Mouse (Mus musculus) adrenal gland, postnatal 36 days (tissue): ENCODE data around the gene Gm7980. TPM values are rescaled to one million over a fixed set of nuclear protein-coding genes. Genes with fewer than 3 reads are reported as not detected.
"Not testable (repeated sequence)": the region's sequence is repeated elsewhere in the genome, so short reads cannot be mapped to it uniquely, and the experiment has no call there.

Experiments
- DNase-seq, 2 experiments: peaks; one replicate each; pipeline ENCODE4 v3.0.0; 2021; ENCODE audit warnings: mixed read lengths in 1 of 2
- long read RNA-seq, 2 experiments: library from polyadenylated mRNA; stranded (forward); transcript quantifications; one replicate each; pipeline ENCODE4 v2.0.0; 2021; ENCODE audit warnings: borderline sequencing depth in 2 of 2
- total RNA-seq, 2 experiments: library from RNA; stranded (reverse); gene quantifications; 2 replicates each; pipeline ENCODE4 v1.2.3; 2021

Gene Gm7980
- not detected for total RNA-seq
- long read RNA-seq, experiment 1: 0 reads
- long read RNA-seq, experiment 2: 0 reads

DNA sequence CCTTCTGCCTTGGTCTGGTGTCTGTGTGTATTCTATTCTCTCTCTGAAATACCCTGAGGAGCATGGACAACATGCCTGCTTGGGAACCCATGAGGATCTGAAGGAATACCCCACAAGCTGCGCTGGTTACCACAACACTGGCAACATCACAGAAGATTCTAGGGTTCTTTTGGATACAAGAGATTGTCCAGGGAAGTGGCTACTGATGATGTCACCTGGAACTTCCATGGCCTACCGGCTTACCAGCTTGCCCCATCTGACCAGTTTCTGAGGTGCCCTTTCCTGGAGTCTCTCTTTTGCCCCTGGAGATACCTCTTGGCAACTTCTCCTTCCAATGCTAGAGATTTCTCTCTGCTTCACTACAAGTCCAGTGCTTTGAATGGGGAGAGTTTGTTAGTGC lies at the start of gene Gm7980:
Gene Gm7980, minus strand, starts transcription at position 101 of the 400 bp plus-strand sequence.
- not testable (repeated sequence) for DNase-seq

DNA sequence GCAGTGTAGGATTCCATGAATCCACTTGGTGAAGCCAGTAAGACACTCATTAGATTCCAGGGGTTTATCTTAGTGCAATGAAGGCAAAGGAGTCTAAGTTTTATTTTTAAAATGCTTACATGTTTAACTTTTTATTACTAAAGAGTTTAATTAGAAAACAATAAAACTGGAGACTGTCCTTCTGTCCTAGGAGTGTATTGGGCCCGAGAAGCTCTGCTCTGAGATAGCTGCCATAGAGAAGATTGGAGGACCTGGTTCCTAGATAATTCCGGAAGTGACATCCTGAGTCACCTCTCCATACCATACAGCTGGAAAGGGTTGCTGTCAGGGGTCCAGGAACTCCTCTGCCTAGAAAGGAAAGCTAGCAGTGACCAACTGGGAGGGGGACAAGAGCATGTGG lies 36.6 kb upstream of the Gm7980 start, which contains the start of gene 1700024B05Rik:
Gene 1700024B05Rik, plus strand, starts transcription at position 301 of the 400 bp plus-strand sequence.
- not testable (repeated sequence) for DNase-seq

GRCm38 (mm10) chr14:41924649-41925048 lies 17.6 kb upstream of the Gm7980 start, which contains the start of gene 1700049E17Rik1:
Gene 1700049E17Rik1, plus strand, starts transcription at chr14:41924949.
- not testable (repeated sequence) for DNase-seq

Other genes starting within 250 kb of the Gm7980 start
- gene Gm8068, start 205.4 kb downstream of the Gm7980 start, total RNA-seq: not detected
- gene Gm7929, start 156.7 kb downstream of the Gm7980 start, total RNA-seq: not detected
- not detected for gene Gm47189, start 134.8 kb downstream of the Gm7980 start, total RNA-seq
- gene 1700049E17Rik1, start 17.7 kb upstream of the Gm7980 start, total RNA-seq: not detected
- not detected for gene 1700024B05Rik, start 36.7 kb upstream of the Gm7980 start, total RNA-seq
- not detected for gene Gm6401, start 60.6 kb upstream of the Gm7980 start, total RNA-seq
- gene Gm3543, start 76.0 kb upstream of the Gm7980 start, total RNA-seq: not detected
- not detected for gene Gm7951, start 210.1 kb upstream of the Gm7980 start, total RNA-seq